Mouse (Mus musculus): ENCODE measurements around the gene Bbc3. TPM values are rescaled to one million over a fixed set of nuclear protein-coding genes. Genes with fewer than 3 reads are reported as not detected.
"Not testable (repeated sequence)": the region's sequence is repeated elsewhere in the genome, so short reads cannot be mapped to it uniquely, and the experiment has no call there.

Bbc3 gene
- 3.7 and 4.1 TPM in 2 replicates for polyA plus RNA-seq (2015; fragmentation: Nextera tagmentation; extraction: Ambion mirVana)

GRCm38 (mm10) chr7:16308093-16308492 lies at the start of gene Bbc3:
Gene Bbc3, plus strand, starts transcription at chr7:16308393.
- WGBS (ENCODE audit: insufficient replicate concordance): 31% methylated on average over 1 of the region's 1 CpGs
- H3K9me3 ChIP-seq (ENCODE audit: low read length); ATAC-seq; H3K36me3 ChIP-seq (replicated peaks; ENCODE audit: insufficient read depth, low read length); DNase-seq; H3K27me3 ChIP-seq (ENCODE audit: insufficient read depth, low read length): not testable (repeated sequence)
- Histone ChIP-seq H3K4me3 (ENCODE audit: low read depth, low read length) (peak within 1 kb of the TSS; percentile 81), H3K4me1 (ENCODE audit: insufficient read depth) (peaks cover 34% of the 10 kb centered on the region), H3K27ac (ENCODE audit: low read depth) (peak within 1 kb of the TSS; percentile 99), H3K4me2 (ENCODE audit: low read depth, low read length) (peak within 1 kb of the TSS; percentile 100), H3K9ac (replicated peaks) (peak within 1 kb of the TSS; percentile 95)

- Histone ChIP-seq H3K4me3 (ENCODE audit: low read depth, low read length) (peak within 1 kb of the TSS; percentile 35), H3K9ac (replicated peaks) (0 out of 2 replicates have a peak within 1 kb of the TSS, but pooled peaks have one; percentile 6), H3K27ac (ENCODE audit: low read depth) (peak within 1 kb of the TSS; percentile 74), H3K27me3 (ENCODE audit: insufficient read depth, low read length) (no peaks in the 10 kb centered on the region), H3K9me3 (ENCODE audit: low read length) (no peaks in the 10 kb centered on the region), H3K4me2 (ENCODE audit: low read depth, low read length) (peak within 1 kb of the TSS; percentile 29; the same call in 1 of the 2 replicates), H3K36me3 (replicated peaks; ENCODE audit: insufficient read depth, low read length) (no peaks in the 10 kb centered on the region), H3K4me1 (ENCODE audit: insufficient read depth) (peaks cover 1% of the 10 kb centered on the region; the same call in 1 of the 2 replicates)
- DNase-seq: no peak
- no peak for ATAC-seq
- no peak for TF ChIP-seq CTCF (IDR thresholded peaks at IDR 0.05; ENCODE audit: low read depth)
- TF ChIP-seq EP300 (IDR thresholded peaks at IDR 0.05; ENCODE audit: low read depth): no peak
- WGBS (ENCODE audit: insufficient replicate concordance): 64% methylated on average over 5 of the region's 5 CpGs
Observed at GRCm38 (mm10) chr7:16259110-16259590, 49.0 kb upstream of the Bbc3 start, which contains the start of gene C5ar1. Gene C5ar1, minus strand, starts transcription at chr7:16259540.

- Histone ChIP-seq H3K27ac (ENCODE audit: low read depth) (no peak overlapping the region; the same call in 1 of the 2 replicates), H3K36me3 (replicated peaks; ENCODE audit: insufficient read depth, low read length) (no peaks in the 10 kb centered on the region), H3K4me3 (ENCODE audit: low read depth, low read length) (no peak overlapping the region), H3K27me3 (ENCODE audit: insufficient read depth, low read length) (no peaks in the 10 kb centered on the region), H3K4me1 (ENCODE audit: insufficient read depth) (no peaks in the 10 kb centered on the region), H3K4me2 (ENCODE audit: low read depth, low read length) (no peak overlapping the region), H3K9me3 (ENCODE audit: low read length) (no peaks in the 10 kb centered on the region), H3K9ac (replicated peaks) (no peak overlapping the region)
- DNase-seq (no peak), ATAC-seq (peak; percentile 19; the same call in 1 of the 2 replicates)
- TF ChIP-seq CTCF (IDR thresholded peaks at IDR 0.05; ENCODE audit: low read depth) (no peak), EP300 (IDR thresholded peaks at IDR 0.05; ENCODE audit: low read depth) (no peak)
- 37% methylated on average over 1 of the region's 1 CpGs for WGBS (ENCODE audit: insufficient replicate concordance)
Observed at GRCm38 (mm10) chr7:16261097-16261496, 47.1 kb upstream of the Bbc3 start.

DNA sequence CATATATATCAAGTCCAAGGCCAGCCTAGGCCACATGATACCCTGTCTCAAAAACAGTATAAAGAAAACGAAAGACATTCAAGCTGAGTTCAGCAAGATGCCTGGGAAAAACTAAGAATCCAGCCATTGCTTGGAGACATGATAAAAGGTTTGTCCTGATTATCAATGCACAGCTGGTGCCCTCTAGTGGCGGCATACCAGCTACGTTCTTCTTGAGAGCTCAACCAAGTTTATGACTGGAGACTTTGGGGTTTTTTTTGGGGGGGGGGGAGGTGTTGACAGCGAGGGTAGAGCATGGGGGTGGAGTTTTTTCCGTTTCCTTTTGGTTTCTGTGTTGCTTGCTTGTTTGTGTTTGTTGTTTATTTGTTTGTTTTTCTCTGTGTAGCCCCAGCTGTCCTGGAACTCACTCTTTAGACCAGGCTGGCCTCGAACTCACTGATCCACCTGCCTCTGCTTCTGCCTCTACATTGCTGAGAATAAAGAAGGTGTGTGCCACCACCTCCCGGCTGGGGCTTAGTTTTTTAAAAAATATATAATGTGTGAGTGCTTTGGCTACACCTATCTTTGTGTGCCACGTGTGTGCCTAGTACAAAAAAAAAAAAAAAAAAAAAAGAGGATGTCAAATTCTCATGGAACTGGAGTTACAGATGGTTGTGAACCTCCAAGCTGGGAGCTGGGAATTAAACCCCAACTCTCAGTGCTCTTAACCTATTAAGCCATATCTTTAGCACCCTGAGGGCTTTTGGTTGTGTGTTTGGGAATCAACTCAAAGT lies 45.0 kb upstream of the Bbc3 start:
- Histone ChIP-seq H3K27ac (ENCODE audit: low read depth) (no peak overlapping the region), H3K27me3 (ENCODE audit: insufficient read depth, low read length) (no peaks in the 10 kb centered on the region), H3K9me3 (ENCODE audit: low read length) (no peaks in the 10 kb centered on the region), H3K4me1 (ENCODE audit: insufficient read depth) (no peaks in the 10 kb centered on the region), H3K4me2 (ENCODE audit: low read depth, low read length) (no peak overlapping the region), H3K9ac (replicated peaks) (no peak overlapping the region), H3K36me3 (replicated peaks; ENCODE audit: insufficient read depth, low read length) (no peaks in the 10 kb centered on the region), H3K4me3 (ENCODE audit: low read depth, low read length) (no peak overlapping the region)
- ATAC-seq (peak; percentile 50; the same call in 1 of the 2 replicates), DNase-seq (peak; percentile 88)
- 19% methylated on average over 8 of the region's 8 CpGs for WGBS (ENCODE audit: insufficient replicate concordance)
- TF ChIP-seq CTCF (IDR thresholded peaks at IDR 0.05; ENCODE audit: low read depth) (peak; percentile 93), EP300 (IDR thresholded peaks at IDR 0.05; ENCODE audit: low read depth) (no peak)

GRCm38 (mm10) chr7:16263843-16264242 lies 44.4 kb upstream of the Bbc3 start:
- Histone ChIP-seq H3K27me3 (ENCODE audit: insufficient read depth, low read length) (no peaks in the 10 kb centered on the region), H3K4me3 (ENCODE audit: low read depth, low read length) (no peak overlapping the region), H3K4me2 (ENCODE audit: low read depth, low read length) (no peak overlapping the region), H3K27ac (ENCODE audit: low read depth) (no peak overlapping the region), H3K9me3 (ENCODE audit: low read length) (no peaks in the 10 kb centered on the region), H3K36me3 (replicated peaks; ENCODE audit: insufficient read depth, low read length) (no peaks in the 10 kb centered on the region), H3K4me1 (ENCODE audit: insufficient read depth) (no peaks in the 10 kb centered on the region), H3K9ac (replicated peaks) (no peak overlapping the region)
- no peak for DNase-seq
- TF ChIP-seq CTCF (IDR thresholded peaks at IDR 0.05; ENCODE audit: low read depth) (no peak), EP300 (IDR thresholded peaks at IDR 0.05; ENCODE audit: low read depth) (no peak)
- 43% methylated on average over 5 of the region's 5 CpGs for WGBS (ENCODE audit: insufficient replicate concordance)
- no peak for ATAC-seq

- DNase-seq (no peak), ATAC-seq (no peak)
- Histone ChIP-seq H3K27ac (ENCODE audit: low read depth) (no peak overlapping the region), H3K4me1 (ENCODE audit: insufficient read depth) (no peaks in the 10 kb centered on the region; the same call in 1 of the 2 replicates), H3K27me3 (ENCODE audit: insufficient read depth, low read length) (no peaks in the 10 kb centered on the region), H3K4me3 (ENCODE audit: low read depth, low read length) (no peak overlapping the region), H3K9me3 (ENCODE audit: low read length) (no peaks in the 10 kb centered on the region), H3K9ac (replicated peaks) (no peak overlapping the region), H3K4me2 (ENCODE audit: low read depth, low read length) (no peak overlapping the region), H3K36me3 (replicated peaks; ENCODE audit: insufficient read depth, low read length) (no peaks in the 10 kb centered on the region)
- WGBS (ENCODE audit: insufficient replicate concordance): 80% methylated on average over 11 of the region's 11 CpGs
- TF ChIP-seq CTCF (IDR thresholded peaks at IDR 0.05; ENCODE audit: low read depth) (no peak), EP300 (IDR thresholded peaks at IDR 0.05; ENCODE audit: low read depth) (no peak)
Observed at GRCm38 (mm10) chr7:16265856-16266255, 42.3 kb upstream of the Bbc3 start.

- not testable (repeated sequence) for H3K27me3 ChIP-seq (ENCODE audit: insufficient read depth, low read length); H3K4me1 ChIP-seq (ENCODE audit: insufficient read depth); DNase-seq; ATAC-seq; H3K4me2 ChIP-seq (ENCODE audit: low read depth, low read length); H3K27ac ChIP-seq (ENCODE audit: low read depth); H3K9ac ChIP-seq (replicated peaks); H3K36me3 ChIP-seq (replicated peaks; ENCODE audit: insufficient read depth, low read length); H3K4me3 ChIP-seq (ENCODE audit: low read depth, low read length); H3K9me3 ChIP-seq (ENCODE audit: low read length)
- 61% methylated on average over 7 of the region's 7 CpGs for whole genome bisulfite sequencing (ENCODE audit: insufficient replicate concordance)
Observed at GRCm38 (mm10) chr7:16266593-16266992, 41.6 kb upstream of the Bbc3 start.
